Mouse (Mus musculus): ENCODE results near the gene Hyls1. TPM values are rescaled to one million over a fixed set of nuclear protein-coding genes. Genes with fewer than 3 reads are reported as not detected.

The Hyls1 gene
- polyA plus RNA-seq, 1 experiment from 2014 or later: 26.5 TPM

DNA sequence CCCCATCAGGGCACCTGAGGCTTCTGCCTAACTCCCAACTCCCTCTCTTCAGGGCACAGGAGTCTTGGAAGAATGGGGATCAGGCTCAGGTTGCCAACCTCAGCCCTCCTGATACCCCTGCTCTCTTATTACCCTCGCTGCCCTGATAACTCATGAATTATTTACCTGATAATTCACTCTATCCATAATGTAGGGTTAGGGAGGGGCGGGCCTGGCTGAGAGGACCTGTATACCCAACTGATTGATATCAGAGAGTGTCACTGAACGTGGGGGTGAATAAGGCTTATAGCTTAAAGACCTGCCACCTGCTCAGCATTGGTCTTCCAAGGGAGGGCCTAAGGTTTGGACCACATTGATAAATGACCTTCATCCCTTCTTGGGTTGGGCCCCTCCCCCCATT lies 52.0 kb downstream of the Hyls1 start, which contains the start of gene Gm1113:
Gene Gm1113, minus strand, starts transcription at position 101 of the 400 bp plus-strand sequence.
- no peaks in the 10 kb centered on the region for H3K9me3 ChIP-seq
- H3K4me3 ChIP-seq: no peak within 1 kb of the TSS
- H3K27me3 ChIP-seq (replicated peaks; ENCODE audit: low read depth, poor library complexity, severe bottlenecking): peaks cover 18% of the 10 kb centered on the region
- WGBS: 88% methylated on average over 3 of the region's 3 CpGs
- no peak within 1 kb of the TSS for H3K27ac ChIP-seq (replicated peaks)
- H3K4me1 ChIP-seq: peaks cover 10% of the 10 kb centered on the region; the same call in 1 of the 2 replicates
- H3K36me3 ChIP-seq (replicated peaks): no peaks in the 10 kb centered on the region
- no peak for DNase-seq (ENCODE audit: low spot score)

DNA sequence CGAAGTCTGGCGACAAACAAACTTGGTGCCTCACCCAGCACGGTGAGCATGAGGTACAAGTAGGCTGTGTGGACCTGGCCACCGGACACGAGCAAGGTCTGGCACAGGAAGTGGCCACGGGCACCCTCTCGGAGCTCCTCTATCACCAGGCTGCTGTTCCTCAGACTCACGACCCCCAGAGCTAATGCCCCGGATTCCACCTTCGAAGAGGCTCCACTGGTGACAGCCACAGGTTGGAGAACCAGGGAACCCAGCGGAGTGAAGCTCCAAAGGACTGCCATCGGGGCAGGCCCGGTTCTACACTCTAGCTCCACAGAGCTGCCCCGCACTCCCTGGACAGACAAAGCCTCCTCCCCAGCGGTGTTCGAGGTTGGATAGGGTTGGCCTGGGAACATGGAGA lies 53.5 kb downstream of the Hyls1 start:
- Histone ChIP-seq H3K9me3 (no peaks in the 10 kb centered on the region), H3K27me3 (replicated peaks; ENCODE audit: low read depth, poor library complexity, severe bottlenecking) (peaks cover 18% of the 10 kb centered on the region), H3K36me3 (replicated peaks) (no peaks in the 10 kb centered on the region), H3K27ac (replicated peaks) (no peak overlapping the region), H3K4me3 (no peak overlapping the region), H3K4me1 (peaks cover 7% of the 10 kb centered on the region; the same call in 1 of the 2 replicates)
- DNase-seq (ENCODE audit: low spot score): no peak
- WGBS: 92% methylated on average over 16 of the region's 16 CpGs

DNA sequence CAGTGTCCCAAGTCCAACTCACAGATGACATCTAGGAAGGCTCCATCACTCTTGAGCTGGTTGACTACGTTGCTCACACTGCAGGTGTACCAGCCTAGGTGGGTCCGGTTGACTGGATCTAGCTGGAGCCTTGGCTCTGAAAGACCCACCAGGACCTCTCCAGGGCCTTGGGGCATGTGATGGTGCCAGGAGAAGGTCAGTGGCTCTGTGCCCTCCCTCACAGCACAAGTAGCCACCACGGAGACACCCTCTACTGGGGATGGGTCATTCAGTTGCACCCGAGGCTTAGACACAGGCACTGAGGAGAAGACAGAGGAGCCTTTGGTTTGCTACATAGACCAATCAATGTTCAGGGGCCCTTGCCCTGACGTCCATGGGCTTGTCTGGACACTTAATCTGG lies 54.0 kb downstream of the Hyls1 start:
- no peaks in the 10 kb centered on the region for H3K36me3 ChIP-seq (replicated peaks)
- H3K4me3 ChIP-seq: no peak overlapping the region
- peaks cover 15% of the 10 kb centered on the region for H3K27me3 ChIP-seq (replicated peaks; ENCODE audit: low read depth, poor library complexity, severe bottlenecking)
- H3K9me3 ChIP-seq: no peaks in the 10 kb centered on the region
- WGBS: 88% methylated on average over 5 of the region's 5 CpGs
- peaks cover 4% of the 10 kb centered on the region; the same call in 1 of the 2 replicates for H3K4me1 ChIP-seq
- DNase-seq (ENCODE audit: low spot score): no peak
- no peak overlapping the region for H3K27ac ChIP-seq (replicated peaks)

DNA sequence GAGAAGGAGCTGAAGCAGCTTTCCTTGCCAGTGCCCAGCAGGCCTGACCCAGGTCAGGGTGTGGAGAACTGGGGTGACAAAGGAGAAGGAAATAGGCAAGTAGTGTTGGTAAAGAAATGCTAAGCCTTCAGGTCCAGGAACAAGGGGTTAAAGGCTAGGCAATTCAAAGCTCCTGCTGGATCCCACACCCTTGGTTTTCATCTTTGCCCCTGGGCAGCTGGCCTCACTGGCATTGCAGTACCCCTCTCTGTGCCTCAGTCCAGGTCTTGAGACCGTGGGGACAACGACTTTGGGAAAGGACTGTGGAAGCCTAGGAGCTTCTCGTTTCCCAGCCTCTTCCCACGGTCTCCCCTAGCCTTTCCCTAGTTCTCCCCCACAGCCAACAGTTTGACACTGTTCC lies 56.3 kb downstream of the Hyls1 start:
- Histone ChIP-seq H3K4me3 (no peak overlapping the region), H3K27ac (replicated peaks) (no peak overlapping the region), H3K36me3 (replicated peaks) (no peaks in the 10 kb centered on the region), H3K27me3 (replicated peaks; ENCODE audit: low read depth, poor library complexity, severe bottlenecking) (peaks cover 11% of the 10 kb centered on the region), H3K4me1 (no peaks in the 10 kb centered on the region), H3K9me3 (no peaks in the 10 kb centered on the region)
- 90% methylated on average over 4 of the region's 4 CpGs for WGBS
- DNase-seq (ENCODE audit: low spot score): no peak

Other genes starting within 250 kb of the Hyls1 start
- 9.1 and 9.9 TPM in 2 replicates for gene Cdon, start 149.3 kb downstream of the Hyls1 start, polyA plus RNA-seq (2016; fragmentation: Nextera tagmentation; extraction: Ambion mirVana)
- gene Gm1113, start 52.1 kb downstream of the Hyls1 start, polyA plus RNA-seq (2016; fragmentation: Nextera tagmentation; extraction: Ambion mirVana): not detected in 2 replicates
- gene Ddx25, start 11.9 kb downstream of the Hyls1 start, polyA plus RNA-seq (2016; fragmentation: Nextera tagmentation; extraction: Ambion mirVana): 6.0 and 6.1 TPM in 2 replicates
- 18.3 and 21.3 TPM in 2 replicates for gene Pus3, start 11.8 kb downstream of the Hyls1 start, polyA plus RNA-seq (2016; fragmentation: Nextera tagmentation; extraction: Ambion mirVana)
- 1.5 and 1.6 TPM in 2 replicates for gene Pate2, start 114 bp downstream of the Hyls1 start, polyA plus RNA-seq (2016; fragmentation: Nextera tagmentation; extraction: Ambion mirVana)
- not detected in 2 replicates for gene Pate4, start 41.5 kb upstream of the Hyls1 start, polyA plus RNA-seq (2016; fragmentation: Nextera tagmentation; extraction: Ambion mirVana)
- gene Pate3, start 77.8 kb upstream of the Hyls1 start, polyA plus RNA-seq (2016; fragmentation: Nextera tagmentation; extraction: Ambion mirVana): not detected in 2 replicates
- 0.16 TPM in 1 of 2 replicates, not detected in the other for gene Pate1, start 117.0 kb upstream of the Hyls1 start, polyA plus RNA-seq (2016; fragmentation: Nextera tagmentation; extraction: Ambion mirVana)
- not detected in 2 replicates for gene Gm17677, start 170.7 kb upstream of the Hyls1 start, polyA plus RNA-seq (2016; fragmentation: Nextera tagmentation; extraction: Ambion mirVana)
- gene Gm17727, start 207.7 kb upstream of the Hyls1 start, polyA plus RNA-seq (2016; fragmentation: Nextera tagmentation; extraction: Ambion mirVana): not detected in 2 replicates
- gene Gm27235, start 219.7 kb upstream of the Hyls1 start, polyA plus RNA-seq (2016; fragmentation: Nextera tagmentation; extraction: Ambion mirVana): not detected in 2 replicates
- gene D730048I06Rik, start 219.7 kb upstream of the Hyls1 start, polyA plus RNA-seq (2016; fragmentation: Nextera tagmentation; extraction: Ambion mirVana): not detected in 2 replicates